Comparison of ENCODE assay signal across 8 mouse cellular contexts in the genomic region with DNA sequence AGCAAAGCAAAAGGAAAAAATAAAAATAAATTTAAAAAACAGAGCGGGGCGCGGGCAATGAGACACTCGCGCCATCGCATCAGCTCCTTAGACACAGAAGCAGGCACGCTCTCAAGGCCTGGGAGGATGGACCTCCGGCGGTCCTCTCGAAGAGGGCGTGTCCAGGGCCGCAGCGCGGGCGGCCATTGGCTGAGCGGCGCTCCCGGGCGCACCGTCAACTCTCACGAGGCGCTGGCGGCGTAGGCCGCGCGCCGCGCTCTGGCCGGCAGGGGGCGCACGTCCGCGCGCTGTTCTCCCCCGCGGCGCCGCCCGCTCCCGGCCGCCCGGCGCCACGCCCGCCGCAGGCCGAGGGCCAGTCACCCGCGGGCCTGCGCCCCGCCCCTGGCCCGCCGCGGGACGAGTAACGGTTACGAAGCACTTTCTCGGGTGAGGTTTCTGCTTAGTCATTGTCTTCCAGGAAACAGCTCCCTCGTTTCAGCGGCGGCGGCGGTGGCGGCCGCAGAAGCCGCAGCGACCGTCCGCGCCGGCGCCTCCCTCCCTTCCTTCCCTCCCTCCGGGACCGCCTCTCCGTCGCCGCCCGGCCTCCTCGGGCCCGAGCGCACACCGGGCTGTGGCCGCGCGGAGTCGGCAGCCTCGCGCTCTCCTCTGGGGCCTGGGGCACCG. TPM values are rescaled to one million over a fixed set of nuclear protein-coding genes. Genes with fewer than 3 reads are reported as not detected.
DNase-seq lines count a peak whose midpoint lies in the region; ATAC-seq and TF ChIP-seq lines count a peak whose summit lies in the region.

Gclm (plus strand) TSS at position 343 of the 663 bp plus-strand sequence.

- no peak for TF ChIP-seq EP300 in CH12.LX (IDR thresholded peaks at IDR 0.05; ENCODE audit: low read length)
- no peak for TF ChIP-seq EP300 in heart, postnatal 0 days (IDR thresholded peaks at IDR 0.05; ENCODE audit: low read depth)

- H3K27ac ChIP-seq in CH12.LX (ENCODE audit: insufficient read depth, low read depth), result peak within 1 kb of the TSS; percentile 76
- peak within 1 kb of the TSS; percentile 94 for H3K27ac ChIP-seq in forebrain, embryonic 12.5 days
- peak within 1 kb of the TSS; percentile 94 for H3K27ac ChIP-seq in heart, postnatal 0 days (ENCODE audit: low read depth)
- H3K27ac ChIP-seq in liver, embryonic 16.5 days (ENCODE audit: low read length), result peak within 1 kb of the TSS; percentile 100
- peak within 1 kb of the TSS; percentile 95 for H3K27ac ChIP-seq in neural tube, embryonic 13.5 days (replicated peaks)
- H3K27ac ChIP-seq in testis, adult 2 months (ENCODE audit: control insufficient read depth, insufficient read depth, low read depth, low read length), result peak within 1 kb of the TSS; percentile 97

- in situ Hi-C loops in CH12.LX (cut with MboI; ENCODE audit: low pct_ligation_motif_present, low pct_unique_long_range_greater_than_20kb, low sequenced_read_pairs), result no loop called here

- peak within 1 kb of the TSS; percentile 94 for H3K4me2 ChIP-seq in CH12.LX (ENCODE audit: insufficient read depth, low read depth, poor library complexity, severe bottlenecking)
- H3K4me2 ChIP-seq in forebrain, embryonic 12.5 days, result peak within 1 kb of the TSS; percentile 78
- peak within 1 kb of the TSS; percentile 77 for H3K4me2 ChIP-seq in heart, postnatal 0 days (ENCODE audit: low read depth, low read length)
- H3K4me2 ChIP-seq in liver, embryonic 16.5 days (ENCODE audit: low read depth, low read length), result peak within 1 kb of the TSS; percentile 79
- H3K4me2 ChIP-seq in neural tube, embryonic 13.5 days, result peak within 1 kb of the TSS; percentile 68

- H3K9me3 ChIP-seq in CH12.LX (replicated peaks; ENCODE audit: low read length), result no peaks in the 10 kb centered on the region
- no peaks in the 10 kb centered on the region for H3K9me3 ChIP-seq in forebrain, embryonic 12.5 days
- H3K9me3 ChIP-seq in heart, postnatal 0 days (replicated peaks; ENCODE audit: control insufficient read depth, low read length), result no peaks in the 10 kb centered on the region
- H3K9me3 ChIP-seq in liver, embryonic 16.5 days (replicated peaks; ENCODE audit: control insufficient read depth, low read length), result no peaks in the 10 kb centered on the region
- H3K9me3 ChIP-seq in neural tube, embryonic 13.5 days, result no peaks in the 10 kb centered on the region

- peak; percentile 91 for DNase-seq in CH12.LX (ENCODE audit: extremely low read depth)
- peak; percentile 85 for DNase-seq in c-Kit-positive CD71-positive TER-119-negative erythroid progenitor cells, embryonic 14.5 days (ENCODE audit: low read depth)
- peak; percentile 94 for DNase-seq in heart, postnatal 0 days (ENCODE audit: low spot score)
- peak; percentile 92 to 96 for DNase-seq in kidney, postnatal 4 days

- under 1% methylated on average over 69 of the region's 90 CpGs for WGBS in forebrain, embryonic 12.5 days
- WGBS in heart, postnatal 0 days, result under 1% methylated on average over 77 of the region's 90 CpGs
- under 1% methylated on average over 55 of the region's 90 CpGs for WGBS in liver, embryonic 16.5 days (ENCODE audit: insufficient replicate concordance)
- WGBS in neural tube, embryonic 13.5 days, result under 1% methylated on average over 80 of the region's 90 CpGs

- TF ChIP-seq CTCF in CH12.LX (conservative IDR thresholded peaks at IDR 0.05 in 1 of 2, IDR thresholded peaks at IDR 0.05 in 1 of 2; ENCODE audit: low read depth in 2 of 2, low read length in 2 of 2), result peak in 1 of 2 experiments; percentile 66; a peak in 2 of 4 replicates
- TF ChIP-seq CTCF in heart, postnatal 0 days (IDR thresholded peaks at IDR 0.05; ENCODE audit: low read depth), result peak; percentile 24; the same call in 1 of the 2 replicates
- TF ChIP-seq CTCF in testis, adult 2 months (IDR thresholded peaks at IDR 0.05; ENCODE audit: control insufficient read depth, insufficient read depth, insufficient replicate concordance, low read depth, low read length), result peak; percentile 67; the same call in 1 of the 2 replicates

- ATAC-seq in forebrain, embryonic 12.5 days (ENCODE audit: low FRiP score), result peak; percentile 99
- ATAC-seq in heart, postnatal 0 days (ENCODE audit: insufficient read depth, low read depth), result peak; percentile 96
- peak; percentile 84 for ATAC-seq in liver, embryonic 16.5 days (ENCODE audit: low read depth)
- peak; percentile 99 for ATAC-seq in neural tube, embryonic 13.5 days (ENCODE audit: low read depth)

- H3K9ac ChIP-seq in CH12.LX (ENCODE audit: insufficient read depth, low read depth), result peak within 1 kb of the TSS; percentile 90
- H3K9ac ChIP-seq in forebrain, embryonic 12.5 days, result peak within 1 kb of the TSS; percentile 92
- peak within 1 kb of the TSS; percentile 90 for H3K9ac ChIP-seq in heart, postnatal 0 days (replicated peaks; ENCODE audit: low read depth, low read length)
- peak within 1 kb of the TSS; percentile 100 for H3K9ac ChIP-seq in liver, embryonic 16.5 days (ENCODE audit: low read depth, low read length)
- peak within 1 kb of the TSS; percentile 93 for H3K9ac ChIP-seq in neural tube, embryonic 13.5 days

- H3K36me3 ChIP-seq in CH12.LX (replicated peaks in 1 of 2; ENCODE audit: control insufficient read depth in 1 of 2, insufficient read depth in 1 of 2, low read length in 1 of 2), result peaks cover 0 to 4% of the 10 kb centered on the region in 2 experiments
- H3K36me3 ChIP-seq in forebrain, embryonic 12.5 days (replicated peaks), result no peaks in the 10 kb centered on the region
- H3K36me3 ChIP-seq in heart, postnatal 0 days (replicated peaks; ENCODE audit: control insufficient read depth, insufficient read depth, low read length), result no peaks in the 10 kb centered on the region
- H3K36me3 ChIP-seq in liver, embryonic 16.5 days (ENCODE audit: control insufficient read depth, insufficient read depth), result peaks cover 4% of the 10 kb centered on the region
- H3K36me3 ChIP-seq in neural tube, embryonic 13.5 days, result no peaks in the 10 kb centered on the region
- no peaks in the 10 kb centered on the region for H3K36me3 ChIP-seq in testis, adult 2 months (ENCODE audit: control insufficient read depth, insufficient read depth, low read length)

- no peaks in the 10 kb centered on the region for H3K27me3 ChIP-seq in CH12.LX (replicated peaks)
- no peaks in the 10 kb centered on the region for H3K27me3 ChIP-seq in forebrain, embryonic 12.5 days
- no peaks in the 10 kb centered on the region for H3K27me3 ChIP-seq in heart, postnatal 0 days (ENCODE audit: control insufficient read depth, insufficient read depth, low read length)
- no peaks in the 10 kb centered on the region for H3K27me3 ChIP-seq in liver, embryonic 16.5 days (ENCODE audit: control insufficient read depth, insufficient read depth, low read depth, low read length)
- H3K27me3 ChIP-seq in neural tube, embryonic 13.5 days, result no peaks in the 10 kb centered on the region
- H3K27me3 ChIP-seq in testis, adult 2 months (ENCODE audit: control insufficient read depth, insufficient read depth, low read length), result no peaks in the 10 kb centered on the region

- H3K4me3 ChIP-seq in CH12.LX (replicated peaks in 1 of 3; ENCODE audit: low read depth in 2 of 3, low read length in 2 of 3, poor library complexity in 1 of 3), result peak within 1 kb of the TSS; percentile 65 to 97 (median 91)
- H3K4me3 ChIP-seq in forebrain, embryonic 12.5 days (replicated peaks), result peak within 1 kb of the TSS; percentile 90
- H3K4me3 ChIP-seq in heart, postnatal 0 days (ENCODE audit: low read depth, low read length), result peak within 1 kb of the TSS; percentile 92
- peak within 1 kb of the TSS; percentile 98 for H3K4me3 ChIP-seq in liver, embryonic 16.5 days (ENCODE audit: low read depth, low read length)
- peak within 1 kb of the TSS; percentile 82 for H3K4me3 ChIP-seq in neural tube, embryonic 13.5 days
- H3K4me3 ChIP-seq in testis, adult 2 months (ENCODE audit: control insufficient read depth, low read depth, low read length), result peak within 1 kb of the TSS; percentile 97

- peaks cover 19% of the 10 kb centered on the region for H3K79me2 ChIP-seq in CH12.LX (replicated peaks; ENCODE audit: control insufficient read depth, extremely low read depth, insufficient read depth, poor library complexity, severe bottlenecking)

- dilution Hi-C loops in CH12.LX (cut with MboI; ENCODE audit: extremely low pct_ligation_motif_present, extremely low pct_unique_long_range_greater_than_20kb, low sequenced_read_pairs), result no loop called here

- TF ChIP-seq POLR2A in CH12.LX (IDR thresholded peaks at IDR 0.05; ENCODE audit: low read depth, low read length), result peak; percentile 98
- TF ChIP-seq POLR2A in testis, adult 2 months (IDR thresholded peaks at IDR 0.05; ENCODE audit: control insufficient read depth, low read depth, low read length), result peak; percentile 81

- no peak for TF ChIP-seq RAD21 in CH12.LX (IDR thresholded peaks at IDR 0.05; ENCODE audit: low read depth, low read length)

- H3K4me1 ChIP-seq in CH12.LX (ENCODE audit: control insufficient read depth in 1 of 2, insufficient read depth in 2 of 2), result peaks cover 0 to 38% of the 10 kb centered on the region in 2 experiments; a peak in 2 of 4 replicates
- peaks cover 29% of the 10 kb centered on the region for H3K4me1 ChIP-seq in forebrain, embryonic 12.5 days
- peaks cover 17% of the 10 kb centered on the region for H3K4me1 ChIP-seq in heart, postnatal 0 days (ENCODE audit: control insufficient read depth, insufficient read depth)
- H3K4me1 ChIP-seq in liver, embryonic 16.5 days (ENCODE audit: control insufficient read depth, low read depth, low read length), result peaks cover 40% of the 10 kb centered on the region
- peaks cover 17% of the 10 kb centered on the region for H3K4me1 ChIP-seq in neural tube, embryonic 13.5 days (replicated peaks)
- H3K4me1 ChIP-seq in testis, adult 2 months (ENCODE audit: control insufficient read depth, insufficient read depth, low read length), result peaks cover 8% of the 10 kb centered on the region

TF ChIP-seq in CH12.LX, 34 proteins besides CTCF, POLR2A, EP300 and RAD21 (continues in another document):
- peak; percentile 77; the same call in 1 of the 2 replicates for TF ChIP-seq MYC (IDR thresholded peaks at IDR 0.05; ENCODE audit: low read depth, low read length)
- no peak for TF ChIP-seq ZKSCAN1 (IDR thresholded peaks at IDR 0.05; ENCODE audit: borderline replicate concordance, low read depth, low read length)
- peak; percentile 86; the same call in 1 of the 2 replicates for TF ChIP-seq CHD2 (IDR thresholded peaks at IDR 0.05; ENCODE audit: low read length)
- TF ChIP-seq SIN3A (IDR thresholded peaks at IDR 0.05; ENCODE audit: low read length), result peak; percentile 86

RNA-seq across cellular contexts. Expression of gene Gclm, which starts in this region (rescaled TPM):
- 26.1 and 38.4 TPM in 2 replicates for total RNA-seq in CH12.LX (2012; rRNA removed)
- total RNA-seq in CH12.LX (2014; rRNA removed), result 195 and 214 TPM in 2 replicates
- 85.4 and 108 TPM in 2 replicates for polyA plus RNA-seq in CH12.LX (2012; ENCODE audit: insufficient read length, low read depth)
- 61.3 and 64.6 TPM in 2 replicates for polyA plus RNA-seq in forebrain, embryonic 12.5 days (2016; fragmentation: Nextera tagmentation; extraction: Ambion mirVana)
- total RNA-seq in heart, postnatal 0 days (2014; rRNA removed; ENCODE audit: low replicate concordance), result 12.8 and 36.1 TPM in 2 replicates
- 47.3 and 51.7 TPM in 2 replicates for polyA plus RNA-seq in heart, postnatal 0 days (2015; fragmentation: Nextera tagmentation; extraction: Ambion mirVana)
- 385 and 388 TPM in 2 replicates for polyA plus RNA-seq in liver, embryonic 16.5 days (2015; fragmentation: Nextera tagmentation; extraction: Ambion mirVana)
- polyA plus RNA-seq in neural tube, embryonic 13.5 days (2015; fragmentation: Nextera tagmentation; extraction: Ambion mirVana), result 41.2 and 48.4 TPM in 2 replicates
- polyA plus RNA-seq in testis, adult 2 months (2012; rRNA removed), result 31.7 and 32.7 TPM in 2 replicates

Comparison
In these comparisons a context has a peak if more than half of its experiments do, and no peak if none do; other contexts are left out.
1. Peak in every context shown above with its lines: DNase-seq, ATAC-seq, H3K4me3 ChIP-seq and H3K27ac ChIP-seq.